Mouse (Mus musculus): ENCODE results near the gene Cep128.

GRCm38 (mm10) chr12:91103316-91103715 is 280.9 kb downstream of the Cep128 start:
- TF ChIP-seq POLR2A (IDR thresholded peaks at IDR 0.05; ENCODE audit: control insufficient read depth, extremely low read depth, insufficient read depth, low read length, poor library complexity), result no peak
- no peak for TF ChIP-seq CTCF (IDR thresholded peaks at IDR 0.05; ENCODE audit: borderline replicate concordance, control insufficient read depth, extremely low read depth, insufficient read depth, low read length, poor library complexity)

All from thymus, adult 2 months (tissue).